Mouse (Mus musculus) heart, adult 2 months (tissue): ENCODE measurements around the gene Sfxn1. TPM values are rescaled to one million over a fixed set of nuclear protein-coding genes. Genes with fewer than 3 reads are reported as not detected.
A peak's percentile ranks its signal among the peaks of the same experiment; 100 is the strongest.

Experiments
- DNase-seq, 2 experiments: peaks; one replicate each; pipeline ENCODE4 v3.0.0; 2021
- H3K27ac ChIP-seq: fragments of 200-600 bp; 2 replicates; pipeline ENCODE4 v1.8.1; 2022
- H3K27me3 ChIP-seq: fragments of 200-500 bp; 2 replicates; pipeline ENCODE4 v1.6.1; 2012; ENCODE audit warnings: mild to moderate bottlenecking, low read length, inconsistent platforms, mixed read lengths; ENCODE audit not compliant: control insufficient read depth, insufficient read depth
- H3K36me3 ChIP-seq: fragments of 200-500 bp; 2 replicates; pipeline ENCODE4 v1.6.1; 2012; ENCODE audit warnings: low read length, inconsistent platforms; ENCODE audit not compliant: control insufficient read depth, insufficient read depth
- H3K4me1 ChIP-seq: fragments of 200-500 bp; 2 replicates; pipeline ENCODE4 v1.6.1; 2011; ENCODE audit warnings: low read length; ENCODE audit not compliant: control insufficient read depth, insufficient read depth
- H3K4me3 ChIP-seq: fragments of 200-600 bp; 2 replicates; pipeline ENCODE4 v1.8.1; 2022
- H3K79me2 ChIP-seq: fragments of 200-500 bp; replicated peaks from 2 replicates; pipeline ENCODE4 v1.6.1; 2012; ENCODE audit warnings: mild to moderate bottlenecking, inconsistent platforms, low read length, moderate library complexity, mixed read lengths; ENCODE audit not compliant: control insufficient read depth, insufficient read depth
- H3K9ac ChIP-seq: fragments of 200-500 bp; 2 replicates; pipeline ENCODE4 v1.6.1; 2012; ENCODE audit warnings: low read depth, mild to moderate bottlenecking, control low read depth, inconsistent platforms, low read length, mixed read lengths
- CTCF ChIP-seq: fragments of 200-600 bp; IDR thresholded peaks from 2 replicates; pipeline ENCODE4 v1.8.1; 2022; ENCODE audit warnings: antibody characterized with exemption, mild to moderate bottlenecking, moderate library complexity
- EP300 ChIP-seq: fragments of 200-500 bp; IDR thresholded peaks from 2 replicates; pipeline ENCODE4 v1.6.1; 2011; ENCODE audit warnings: low read depth, low read length, control low read depth; ENCODE audit not compliant: insufficient read depth
- POLR2A ChIP-seq: fragments of 200-500 bp; IDR thresholded peaks from 2 replicates; pipeline ENCODE4 v1.6.1; 2011; ENCODE audit warnings: mild to moderate bottlenecking, low read depth, low read length, control low read depth; ENCODE audit not compliant: insufficient read depth
- WGBS: fragments of 180-500 bp; shearing (Covaris S2); methylation state at CpG from one replicate; pipeline ENCODE4 v1.1.7; 2018; 5-methylcytosine and 5-hydroxymethylcytosine counted together
- intact Hi-C: fragments of 180-260 bp; cut with DNase I; formaldehyde crosslinking; loops from one replicate; pipeline ENCODE4 v1.15.1; 2025
- polyA plus RNA-seq: library from polyadenylated mRNA; depleted of rRNA; stranded (reverse); fragments of >200 nt; gene quantifications from 2 replicates; pipeline ENCODE4 v1.2.3, GENCODE M21; 2012
- total RNA-seq, 2 experiments: library from RNA; stranded (reverse); gene quantifications; 2 replicates each; pipeline ENCODE4 v1.2.3; 2021

Gene Sfxn1
- total and polyA plus RNA-seq, 3 experiments = 6.8 to 8.5 (median 8.1) TPM

GRCm38 (mm10) chr13:54040256-54040655 is 31.4 kb upstream of the Sfxn1 start:
- H3K27ac ChIP-seq = no peak overlapping the region
- no peaks in the 10 kb centered on the region for H3K36me3 ChIP-seq
- no peak overlapping the region for H3K9ac ChIP-seq
- no peaks in the 10 kb centered on the region for H3K79me2 ChIP-seq
- TF ChIP-seq POLR2A (no peak), EP300 (no peak), CTCF (no peak)
- H3K27me3 ChIP-seq = no peaks in the 10 kb centered on the region
- intact Hi-C loops = no loop called here
- no peaks in the 10 kb centered on the region; the same call in 1 of the 2 replicates for H3K4me1 ChIP-seq
- no peak for DNase-seq
- no peak overlapping the region for H3K4me3 ChIP-seq
- 83% methylated on average over 2 of the region's 2 CpGs for WGBS

- H3K27ac ChIP-seq = no peak overlapping the region
- H3K4me1 ChIP-seq = no peaks in the 10 kb centered on the region
- H3K27me3 ChIP-seq = no peaks in the 10 kb centered on the region
- WGBS = 78% methylated on average over 7 of the region's 7 CpGs
- DNase-seq = no peak
- no peak overlapping the region for H3K9ac ChIP-seq
- H3K4me3 ChIP-seq = no peak overlapping the region
- intact Hi-C loops = no loop called here
- no peaks in the 10 kb centered on the region for H3K36me3 ChIP-seq
- no peaks in the 10 kb centered on the region for H3K79me2 ChIP-seq
- TF ChIP-seq CTCF (no peak), EP300 (no peak), POLR2A (no peak)
These were observed 22.9 kb upstream of the Sfxn1 start for GRCm38 (mm10) chr13:54048679-54049352.

- WGBS = 72% methylated on average over 7 of the region's 7 CpGs
- intact Hi-C loops = no loop called here
- TF ChIP-seq CTCF = no peak
- TF ChIP-seq POLR2A = no peak
- no peak for TF ChIP-seq EP300
These were observed 20.0 kb upstream of the Sfxn1 start for GRCm38 (mm10) chr13:54051641-54052040.

GRCm38 (mm10) chr13:54054962-54055361 is 16.7 kb upstream of the Sfxn1 start:
- H3K27ac ChIP-seq = peak overlapping the region; percentile 23; the same call in 1 of the 2 replicates
- no peaks in the 10 kb centered on the region for H3K36me3 ChIP-seq
- no peak for DNase-seq
- H3K4me3 ChIP-seq = peak overlapping the region; percentile 41
- H3K9ac ChIP-seq = peak overlapping the region; percentile 12; the same call in 1 of the 2 replicates
- no peaks in the 10 kb centered on the region for H3K79me2 ChIP-seq
- WGBS = 2% methylated on average over 20 of the region's 20 CpGs
- no peaks in the 10 kb centered on the region for H3K4me1 ChIP-seq
- peaks cover 3% of the 10 kb centered on the region; the same call in 1 of the 2 replicates for H3K27me3 ChIP-seq
- intact Hi-C loops = loop anchor here (1.0 kb wide), 1 partner anchor 243 kb away; no protein-coding TSS in a partner anchor
- TF ChIP-seq POLR2A (no peak), EP300 (no peak), CTCF (no peak)

More at GRCm38 (mm10) chr13:54051641-54052040, 20.0 kb upstream of the Sfxn1 start:
- Histone ChIP-seq H3K4me3 (no peak overlapping the region), H3K79me2 (no peaks in the 10 kb centered on the region), H3K36me3 (no peaks in the 10 kb centered on the region), H3K4me1 (no peaks in the 10 kb centered on the region), H3K27me3 (peaks cover 3% of the 10 kb centered on the region; the same call in 1 of the 2 replicates), H3K9ac (no peak overlapping the region), H3K27ac (no peak overlapping the region)
- DNase-seq = no peak

GRCm38 (mm10) chr13:54055448-54055861 is 16.2 kb upstream of the Sfxn1 start, which contains the start of gene Drd1:
TSS of gene Drd1 (minus strand) at chr13:54055705.
- peaks cover 3% of the 10 kb centered on the region; the same call in 1 of the 2 replicates for H3K27me3 ChIP-seq
- no peak for TF ChIP-seq POLR2A
- TF ChIP-seq CTCF = peak; percentile 95
- under 1% methylated on average over 31 of the region's 31 CpGs for WGBS
- no peaks in the 10 kb centered on the region for H3K4me1 ChIP-seq
- intact Hi-C loops = loop anchor here (1.0 kb wide), 1 partner anchor 243 kb away; no protein-coding TSS in a partner anchor
- H3K27ac ChIP-seq = peak within 1 kb of the TSS; percentile 23; the same call in 1 of the 2 replicates
- H3K79me2 ChIP-seq = no peaks in the 10 kb centered on the region
- H3K9ac ChIP-seq = peak within 1 kb of the TSS; percentile 59
- H3K36me3 ChIP-seq = no peaks in the 10 kb centered on the region
- H3K4me3 ChIP-seq = peak within 1 kb of the TSS; percentile 41
- peak; percentile 63 to 76 for DNase-seq

GRCm38 (mm10) chr13:54062068-54062467 is 9.6 kb upstream of the Sfxn1 start:
- TF ChIP-seq CTCF = peak; percentile 34
- TF ChIP-seq POLR2A = no peak
- H3K27ac ChIP-seq = no peak overlapping the region
- 76% methylated on average over 3 of the region's 3 CpGs for WGBS
- no peak overlapping the region for H3K9ac ChIP-seq
- intact Hi-C loops = loop anchor here (2.0 kb wide), 1 partner anchor 249 kb away; no protein-coding TSS in a partner anchor
- H3K4me3 ChIP-seq = no peak overlapping the region
- peak in 1 of 2 experiments; percentile 10 for DNase-seq
- no peaks in the 10 kb centered on the region for H3K79me2 ChIP-seq
- H3K36me3 ChIP-seq = no peaks in the 10 kb centered on the region
- H3K4me1 ChIP-seq = no peaks in the 10 kb centered on the region
- no peaks in the 10 kb centered on the region for H3K27me3 ChIP-seq
